Mouse (Mus musculus): Measurements from ENCODE around the gene Lao1. TPM values are rescaled to one million over a fixed set of nuclear protein-coding genes. Genes with fewer than 3 reads are reported as not detected.
A peak's percentile ranks its signal among the peaks of the same experiment; 100 is the strongest.
"Not testable (repeated sequence)": the region's sequence is repeated elsewhere in the genome, so short reads cannot be mapped to it uniquely, and the experiment has no call there.

Gene Lao1
- 1 to 10 TPM in 1 of 2 experiments, under 1 TPM in 1; 0.95 to 1.2 TPM for total RNA-seq (2021)
- long read RNA-seq, experiment 1, partial matches to known transcripts = 0 of 4 reads
- long read RNA-seq, experiment 1, other reads (novel, unspliced or antisense) = 0 of 4 reads
- long read RNA-seq, experiment 2, partial matches to known transcripts = 0 of 1 reads
- long read RNA-seq, experiment 2, other reads (novel, unspliced or antisense) = 0 of 1 reads

- DNase-seq (ENCODE audit: low spot score in 2 of 2) = peak; percentile 50 to 89
Measured at GRCm38 (mm10) chr4:118961141-118961628, at the start of gene Lao1. Lao1 (plus strand) TSS chr4:118961578.

- DNase-seq (ENCODE audit: low spot score in 2 of 2) = not testable (repeated sequence)
Measured at GRCm38 (mm10) chr4:118917365-118917764, 44.0 kb upstream of the Lao1 start, which contains the start of gene Olfr1329. Olfr1329 (minus strand) TSS chr4:118917465.

GRCm38 (mm10) chr4:118931326-118931725 is 30.1 kb upstream of the Lao1 start:
- not testable (repeated sequence) for DNase-seq (ENCODE audit: low spot score in 2 of 2)

- no peak for DNase-seq (ENCODE audit: low spot score in 2 of 2)
Measured at GRCm38 (mm10) chr4:118938512-118938911, 22.9 kb upstream of the Lao1 start, which contains the start of gene Olfr1328. Olfr1328 (minus strand) TSS chr4:118938612.

GRCm38 (mm10) chr4:118958812-118959211 is 2.6 kb upstream of the Lao1 start:
- no peak for DNase-seq (ENCODE audit: low spot score in 2 of 2)

- no peak for DNase-seq (ENCODE audit: low spot score in 2 of 2)
Measured at GRCm38 (mm10) chr4:118967711-118968110, 6.3 kb downstream of the Lao1 start.

GRCm38 (mm10) chr4:118973281-118973680 is 11.9 kb downstream of the Lao1 start:
- no peak for DNase-seq (ENCODE audit: low spot score in 2 of 2)

- DNase-seq (ENCODE audit: low spot score in 2 of 2) = no peak
Measured at GRCm38 (mm10) chr4:118985291-118985690, 23.9 kb downstream of the Lao1 start.

GRCm38 (mm10) chr4:118988535-118988934 is 27.2 kb downstream of the Lao1 start:
- DNase-seq (ENCODE audit: low spot score in 2 of 2) = peak in 1 of 2 experiments; percentile 68

- DNase-seq (ENCODE audit: low spot score in 2 of 2) = no peak
Measured at GRCm38 (mm10) chr4:118989331-118989730, 28.0 kb downstream of the Lao1 start.

GRCm38 (mm10) chr4:118991797-118992196 is 30.4 kb downstream of the Lao1 start:
- DNase-seq (ENCODE audit: low spot score in 2 of 2) = no peak

GRCm38 (mm10) chr4:118997127-118997542 is 35.8 kb downstream of the Lao1 start:
- no peak for DNase-seq (ENCODE audit: low spot score in 2 of 2)

GRCm38 (mm10) chr4:118999691-119000486 is 38.5 kb downstream of the Lao1 start:
- no peak for DNase-seq (ENCODE audit: low spot score in 2 of 2)

GRCm38 (mm10) chr4:119001696-119002095 is 40.3 kb downstream of the Lao1 start:
- DNase-seq (ENCODE audit: low spot score in 2 of 2) = no peak

GRCm38 (mm10) chr4:119002512-119002911 is 41.1 kb downstream of the Lao1 start:
- no peak for DNase-seq (ENCODE audit: low spot score in 2 of 2)

GRCm38 (mm10) chr4:119004178-119004577 is 42.8 kb downstream of the Lao1 start:
- DNase-seq (ENCODE audit: low spot score in 2 of 2) = no peak

GRCm38 (mm10) chr4:119004613-119005339 is 43.4 kb downstream of the Lao1 start:
- DNase-seq (ENCODE audit: low spot score in 2 of 2) = peak; percentile 91 to 93

GRCm38 (mm10) chr4:119007602-119008001 is 46.2 kb downstream of the Lao1 start:
- no peak for DNase-seq (ENCODE audit: low spot score in 2 of 2)

- peak in 1 of 2 experiments; percentile 33 for DNase-seq (ENCODE audit: low spot score in 2 of 2)
Measured at GRCm38 (mm10) chr4:119008476-119008875, 47.1 kb downstream of the Lao1 start.

GRCm38 (mm10) chr4:119009814-119010213 is 48.4 kb downstream of the Lao1 start:
- DNase-seq (ENCODE audit: low spot score in 2 of 2) = no peak

GRCm38 (mm10) chr4:119011050-119011680 is 49.8 kb downstream of the Lao1 start:
- no peak for DNase-seq (ENCODE audit: low spot score in 2 of 2)

Measured in layer of hippocampus, postnatal 14 days (tissue).